Mouse (Mus musculus): Measurements from ENCODE around the gene Agmat.

The Agmat gene

DNA sequence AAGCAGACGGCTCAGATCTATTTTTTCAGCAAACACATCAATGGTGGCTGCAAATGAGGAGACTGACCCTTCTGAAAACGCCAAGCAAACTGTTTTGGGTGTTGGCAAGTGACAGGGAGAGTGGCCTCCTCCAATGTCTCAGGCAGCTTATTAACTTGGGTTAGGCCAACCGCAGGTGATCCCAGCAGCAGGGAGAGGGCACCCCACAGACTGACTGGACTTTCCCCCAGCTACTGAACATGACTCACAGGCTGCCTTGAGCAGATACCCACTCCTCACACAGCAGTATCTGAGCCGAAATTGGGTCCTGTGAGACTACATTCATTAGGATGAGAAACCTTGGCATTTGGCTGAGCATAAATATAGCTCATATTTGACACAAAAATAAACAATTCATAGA lies 14.5 kb downstream of the Agmat start:
- ChIA-PET CTCF (interaction anchor here in 2 of 4 experiments (0.6 to 1.5 kb wide), 2 partner anchors 9 to 32 kb away, joined by 3 to 5 read pairs; no protein-coding TSS in a partner anchor), POLR2A (interaction anchor here in 2 of 4 experiments (0.7 to 1.3 kb wide), 6 partner anchors 9 to 170 kb away, joined by 3 to 4 read pairs (median 3); partner anchors contain the start of gene Ddi2 (in 1 of the 2))

DNA sequence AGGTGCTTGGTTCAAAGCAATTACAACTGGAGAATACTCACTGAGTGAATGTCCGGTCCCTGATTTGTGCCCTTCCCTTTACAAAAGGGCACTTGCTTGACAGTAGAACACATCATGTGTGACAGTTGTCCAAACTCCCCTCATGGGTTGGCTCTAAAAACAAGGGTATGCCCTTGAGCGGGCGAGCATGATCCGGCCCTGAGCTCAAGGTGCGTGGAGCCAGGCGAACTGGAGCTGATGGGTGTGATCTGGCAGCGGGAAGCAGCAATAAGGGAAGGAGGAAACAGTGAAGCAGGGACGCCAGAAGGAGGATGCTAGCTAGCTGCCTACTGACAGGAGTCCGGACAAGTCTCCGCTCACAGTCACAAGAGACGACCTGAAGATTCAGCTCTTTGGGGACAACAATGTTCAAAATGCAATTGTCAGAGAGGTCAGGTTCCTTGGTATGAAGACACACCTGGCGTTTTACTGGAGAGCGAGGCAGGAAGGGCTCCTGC lies 15.7 kb downstream of the Agmat start:
- CTCF ChIA-PET: interaction anchor here in 2 of 4 experiments (0.5 to 1.3 kb wide), 3 partner anchors 11 to 488 kb away, joined by 3 to 4 read pairs (median 3); no protein-coding TSS in a partner anchor
- POLR2A ChIA-PET: interaction anchor here in 3 of 4 experiments (0.6 to 1.3 kb wide), 9 partner anchors 10 to 371 kb away, joined by 3 to 8 read pairs (median 3); partner anchors contain the start of genes Casp9 (in 1 of the 3) and Ddi2 (in 1 of the 3)

DNA sequence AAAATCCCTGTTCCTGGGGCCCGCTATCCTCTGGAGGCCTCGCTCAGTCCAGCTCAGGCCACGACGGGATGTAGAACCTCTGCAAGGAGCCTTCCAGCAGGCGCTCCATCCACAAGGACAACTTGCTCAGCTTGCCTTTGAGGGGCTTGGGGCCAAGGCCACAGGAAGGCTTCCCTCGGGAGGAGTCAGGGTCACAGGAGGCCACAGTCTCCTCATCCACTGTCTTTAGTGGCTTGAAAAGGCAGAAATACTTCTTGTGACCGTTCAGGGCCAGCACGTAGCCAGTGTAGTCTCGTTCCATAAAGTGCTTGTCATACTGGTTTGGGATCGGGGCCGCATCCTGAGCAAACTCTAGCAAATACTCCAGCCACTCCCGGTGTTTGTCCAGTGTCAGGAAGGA lies 17.0 kb downstream of the Agmat start:
- POLR2A ChIA-PET: no interaction called here
- CTCF ChIA-PET: no interaction called here

DNA sequence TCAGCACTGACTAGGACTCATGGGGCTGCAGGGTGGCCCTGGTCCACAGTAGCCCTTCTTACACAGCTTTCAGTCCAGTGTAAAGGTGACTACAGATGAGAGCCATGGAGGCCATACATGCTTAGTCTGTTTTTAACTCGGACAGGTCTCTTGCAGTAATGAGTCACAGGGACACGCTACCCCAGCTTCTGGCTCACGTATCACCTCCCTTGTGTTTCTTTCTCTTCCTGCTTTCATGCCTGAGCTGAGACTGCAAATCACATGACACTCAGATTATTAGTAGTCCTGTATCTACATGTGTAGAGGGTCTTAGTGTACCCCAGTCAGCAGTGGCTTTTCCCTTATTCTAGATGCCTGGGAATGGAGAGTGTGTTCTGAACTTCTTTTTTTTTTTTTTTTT lies 18.5 kb downstream of the Agmat start:
- ChIA-PET POLR2A (interaction anchor here in 1 of 4 experiments (0.6 to 1.1 kb wide), 6 partner anchors 12 to 190 kb away, joined by 3 to 7 read pairs (median 4); partner anchors contain the start of gene Casp9), CTCF (interaction anchor here in 2 of 4 experiments (0.6 to 1.3 kb wide), 4 partner anchors 8 to 1560 kb away, joined by 3 to 8 read pairs (median 3); no protein-coding TSS in a partner anchor)

DNA sequence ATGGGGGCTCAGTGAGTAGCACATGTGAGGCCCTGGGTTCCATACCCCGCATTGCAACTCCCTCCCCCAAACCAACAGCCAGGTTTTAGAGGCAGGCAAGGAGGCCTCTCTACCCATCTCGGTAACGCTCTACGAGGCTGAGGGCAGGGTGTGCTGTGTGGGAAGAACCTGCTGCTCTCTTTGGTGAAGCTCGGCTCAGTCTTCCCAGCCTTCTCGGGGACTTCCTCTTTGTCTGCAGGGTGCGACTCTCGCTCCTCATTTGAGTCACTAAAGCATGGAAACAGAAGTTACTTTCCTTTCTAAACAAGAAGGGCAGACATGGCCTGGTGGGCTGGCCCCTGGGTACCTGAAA lies 19.8 kb downstream of the Agmat start:
- POLR2A ChIA-PET: interaction anchor here in 1 of 4 experiments (0.6 to 1.2 kb wide), 2 partner anchors 18 to 94 kb away, joined by 3 read pairs; no protein-coding TSS in a partner anchor
- CTCF ChIA-PET: no interaction called here

DNA sequence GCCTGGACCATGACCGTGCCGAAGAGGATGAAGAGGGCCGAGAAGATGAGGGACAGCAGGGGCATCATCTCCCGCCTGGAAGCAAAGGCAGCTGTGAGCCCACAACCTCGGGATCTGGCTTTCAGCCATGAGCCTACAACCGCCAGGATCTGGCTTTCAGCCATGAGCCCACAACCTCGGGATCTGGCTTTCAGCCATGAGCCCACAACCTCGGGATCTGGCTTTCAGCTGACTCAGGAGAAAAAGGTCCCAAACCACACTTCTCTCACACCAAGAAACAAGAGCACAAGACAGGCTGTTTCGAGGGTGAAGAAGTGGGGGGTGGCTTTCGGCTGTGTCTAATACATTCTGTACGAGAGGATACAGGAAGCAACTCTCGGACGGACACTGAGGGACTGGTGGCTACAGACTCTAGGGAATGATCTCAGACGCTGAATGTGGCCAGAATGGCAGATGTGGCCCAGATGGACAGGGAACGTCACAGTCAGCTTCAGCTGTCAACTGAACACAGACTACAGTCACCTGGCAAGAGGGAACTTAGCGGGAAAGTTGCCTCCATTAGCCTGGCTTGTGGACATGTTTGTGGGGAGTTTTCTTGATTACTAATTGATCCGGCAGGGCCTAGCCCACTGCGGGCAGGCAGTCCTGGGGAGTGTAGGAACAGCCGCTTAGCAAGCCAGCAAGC lies 20.3 kb downstream of the Agmat start:
- ChIA-PET POLR2A (interaction anchor here in 1 of 4 experiments (0.6 to 1.2 kb wide), 2 partner anchors 17 to 94 kb away, joined by 3 read pairs; no protein-coding TSS in a partner anchor), CTCF (interaction anchor here in 1 of 4 experiments (0.6 kb wide), 1 partner anchor 264 kb away, joined by 3 read pairs; no protein-coding TSS in a partner anchor)

DNA sequence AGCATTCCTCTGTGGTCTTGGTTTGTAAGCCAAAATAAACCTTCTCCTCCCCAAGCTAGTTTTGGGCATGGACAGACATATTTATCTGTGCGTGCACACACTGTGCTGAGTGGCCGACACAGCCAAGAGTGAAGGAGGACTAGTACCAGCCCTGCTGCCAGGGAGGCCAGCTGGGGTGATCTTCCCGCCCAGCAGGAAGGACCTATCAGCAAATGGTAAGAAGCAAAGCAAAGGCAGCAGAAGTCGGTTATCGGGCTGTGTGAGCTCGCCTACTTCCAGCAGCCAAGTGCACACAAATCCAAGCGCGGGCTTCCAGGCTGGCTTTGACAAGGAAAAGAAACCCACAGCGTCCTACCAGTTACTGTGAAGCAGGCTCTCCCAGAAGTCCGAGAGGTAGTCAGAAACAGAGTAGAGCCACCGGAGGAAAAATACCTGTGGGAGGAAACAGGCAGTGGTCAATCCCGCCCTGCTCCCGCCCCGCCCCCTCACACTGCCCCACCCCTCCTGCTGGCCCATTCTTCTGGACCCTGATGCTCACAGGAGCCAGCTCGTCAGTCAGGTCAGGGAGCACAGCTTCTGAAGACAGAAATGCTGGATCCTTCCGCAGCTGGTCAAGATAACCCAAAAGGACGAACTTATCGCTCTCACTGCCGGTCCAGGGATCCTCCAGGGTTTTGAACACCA lies 21.0 kb downstream of the Agmat start:
- CTCF ChIA-PET: interaction anchor here in 2 of 4 experiments (0.6 kb wide), 2 partner anchors 265 to 356 kb away, joined by 3 to 6 read pairs; no protein-coding TSS in a partner anchor
- POLR2A ChIA-PET: interaction anchor here in 2 of 4 experiments (0.9 to 1.2 kb wide), 3 partner anchors 19 to 95 kb away, joined by 3 to 6 read pairs (median 3); no protein-coding TSS in a partner anchor

DNA sequence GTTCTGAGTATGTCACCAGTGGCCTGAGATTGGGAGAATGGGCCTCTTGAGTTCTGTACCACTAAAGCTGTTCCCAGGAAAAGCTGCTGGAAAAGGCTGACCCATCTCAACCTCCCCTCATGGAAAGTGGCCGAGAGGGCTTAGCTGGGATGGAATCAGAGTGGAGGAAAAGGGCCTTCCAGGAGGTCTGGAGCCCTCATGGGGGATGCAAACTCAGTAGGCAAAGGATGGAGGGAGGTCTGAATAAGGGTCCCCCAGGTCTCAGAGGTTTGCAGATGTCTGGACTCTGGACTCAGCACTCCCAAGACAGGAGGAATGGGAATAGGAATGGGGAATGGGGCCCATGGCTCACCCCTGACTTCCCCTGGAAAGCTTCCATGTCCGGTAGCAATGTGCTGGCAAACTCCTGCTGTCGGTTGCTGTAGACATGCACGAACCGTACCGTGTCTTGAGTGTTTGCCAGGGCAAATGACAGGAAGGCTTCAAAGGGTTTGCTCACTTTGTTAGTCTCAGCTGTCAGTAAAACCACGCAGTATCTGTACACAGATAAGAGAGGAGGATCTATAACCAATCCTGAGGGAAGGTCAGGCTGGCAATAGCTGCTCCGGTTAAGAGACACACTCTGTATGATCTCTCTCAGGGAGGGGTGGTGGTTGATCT lies 23.2 kb downstream of the Agmat start:
- POLR2A ChIA-PET: no interaction called here
- CTCF ChIA-PET: interaction anchor here in 1 of 4 experiments (1.3 kb wide), 1 partner anchor 14 kb away, joined by 3 read pairs; no protein-coding TSS in a partner anchor

DNA sequence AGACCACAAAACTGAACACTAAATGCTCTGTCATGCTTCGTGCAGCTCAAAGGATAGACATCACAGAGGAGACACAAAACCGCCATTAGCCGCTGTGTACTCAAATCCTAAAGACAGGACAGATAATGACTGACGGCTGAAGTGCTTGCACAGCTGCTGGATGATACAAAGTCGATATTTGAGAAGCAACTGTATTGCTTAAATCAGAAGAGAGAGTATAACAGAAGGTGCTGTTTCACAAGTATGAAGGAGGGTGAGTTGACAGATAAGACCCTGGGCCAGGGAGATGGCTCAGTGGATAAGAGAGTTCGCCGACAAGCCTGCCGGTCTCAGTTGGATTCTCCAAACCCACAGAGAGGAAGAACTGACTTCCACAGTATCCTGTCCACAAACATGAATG lies 25.4 kb downstream of the Agmat start:
- ChIA-PET POLR2A (interaction anchor here in 1 of 4 experiments (1.1 kb wide), 1 partner anchor 22 kb away, joined by 3 read pairs; the partner anchor contains the start of gene Casp9), CTCF (interaction anchor here in 2 of 4 experiments (1.0 to 1.1 kb wide), 2 partner anchors 19 to 303 kb away, joined by 5 read pairs; no protein-coding TSS in a partner anchor)

DNA sequence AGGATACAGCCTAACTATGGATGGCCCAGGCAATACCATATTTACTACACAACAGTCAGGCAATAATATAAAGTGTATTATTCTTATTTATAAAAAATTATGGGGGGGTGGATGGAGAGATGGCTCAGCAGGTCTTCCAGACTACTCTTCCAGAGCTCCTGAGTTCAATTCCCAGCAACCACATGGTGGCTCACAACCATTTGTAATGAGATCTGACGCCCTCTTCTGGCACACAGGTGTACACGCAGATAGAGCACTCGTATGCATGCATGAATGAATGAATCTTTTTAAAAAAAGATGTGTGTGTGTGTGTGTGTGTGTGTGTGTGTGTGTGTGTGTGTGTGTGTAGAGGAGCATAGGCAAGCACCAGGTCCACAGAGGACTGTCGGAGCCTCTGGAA lies 26.5 kb downstream of the Agmat start:
- ChIA-PET CTCF (interaction anchor here in 3 of 4 experiments (0.6 to 1.5 kb wide), 25 partner anchors 8 to 727 kb away, joined by 3 to 15 read pairs (median 4); partner anchors contain the start of genes Casp9 (in 1 of the 3) and Spata21 (in 1 of the 3)), POLR2A (interaction anchor here in 2 of 4 experiments (0.6 to 1.1 kb wide), 5 partner anchors 12 to 430 kb away, joined by 3 to 4 read pairs (median 3); partner anchors contain the start of gene Casp9 (in 1 of the 2))

DNA sequence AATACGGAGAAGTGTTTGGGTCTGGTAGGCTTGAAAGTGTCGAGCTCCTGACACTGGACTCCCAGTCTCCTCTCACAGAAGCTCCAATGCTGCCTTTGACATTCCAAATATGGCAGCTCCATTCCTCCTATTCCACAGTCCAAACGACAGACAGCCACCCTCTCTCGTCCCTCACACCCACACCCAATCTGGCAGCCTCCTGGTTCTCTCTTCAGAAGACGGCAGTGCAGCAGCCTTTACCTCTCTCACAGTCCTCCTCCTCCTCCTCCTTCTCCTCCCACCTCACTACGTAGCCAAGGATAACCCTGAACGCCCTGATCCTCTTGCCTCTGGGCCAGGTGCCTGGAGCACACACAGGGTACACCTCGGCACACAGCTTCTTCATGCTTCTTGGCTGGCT lies 33.4 kb downstream of the Agmat start:
- ChIA-PET CTCF (no interaction called here), POLR2A (interaction anchor here in 2 of 4 experiments (0.6 to 1.6 kb wide), 5 partner anchors 11 to 108 kb away, joined by 3 read pairs; partner anchors contain the start of genes Casp9 (in 2 of the 2) and Dnajc16 (in 1 of the 2))

DNA sequence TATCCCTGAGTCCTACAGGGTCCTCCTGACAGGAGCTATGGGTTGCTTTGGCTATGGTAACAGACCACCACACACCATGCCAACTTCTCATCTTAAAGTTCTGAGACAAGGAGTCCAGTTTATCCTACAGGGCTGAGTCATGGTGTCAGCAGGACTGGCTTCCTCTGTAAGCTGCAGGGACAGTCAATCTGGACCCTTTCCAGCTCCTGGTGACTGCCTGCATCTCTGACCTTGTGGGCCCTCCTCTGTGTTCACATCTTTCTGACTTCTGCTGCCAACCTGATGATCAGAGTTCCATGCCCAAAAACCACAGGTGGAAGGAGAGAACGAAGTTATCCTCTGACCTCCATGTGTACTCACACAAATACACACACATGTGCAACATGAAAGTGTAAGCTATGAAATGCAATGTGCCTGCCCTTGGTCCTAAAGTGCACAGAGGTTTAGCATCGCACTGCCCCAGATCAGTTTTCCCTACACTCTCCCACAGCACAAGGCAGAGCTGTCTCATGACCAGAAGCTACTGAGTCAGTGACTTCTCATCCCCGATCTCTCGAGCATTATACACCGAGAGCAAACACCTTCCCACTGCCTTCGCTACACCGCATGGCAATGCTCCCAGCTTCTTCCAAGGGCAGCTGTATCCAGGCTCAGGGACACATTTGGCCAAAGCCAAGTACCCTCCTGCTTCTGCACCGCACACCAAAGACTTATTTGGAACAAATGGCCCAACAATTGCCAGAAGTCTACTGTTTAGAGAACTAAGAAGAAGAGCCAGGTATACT lies 34.9 kb downstream of the Agmat start:
- ChIA-PET POLR2A (interaction anchor here in 3 of 4 experiments (0.6 to 1.8 kb wide), 6 partner anchors 12 to 146 kb away, joined by 3 to 7 read pairs (median 4); partner anchors contain the start of genes Casp9 (in 2 of the 3) and Ddi2 (in 1 of the 3)), CTCF (interaction anchor here in 2 of 4 experiments (0.6 to 1.5 kb wide), 2 partner anchors 218 to 351 kb away, joined by 3 read pairs; no protein-coding TSS in a partner anchor)

DNA sequence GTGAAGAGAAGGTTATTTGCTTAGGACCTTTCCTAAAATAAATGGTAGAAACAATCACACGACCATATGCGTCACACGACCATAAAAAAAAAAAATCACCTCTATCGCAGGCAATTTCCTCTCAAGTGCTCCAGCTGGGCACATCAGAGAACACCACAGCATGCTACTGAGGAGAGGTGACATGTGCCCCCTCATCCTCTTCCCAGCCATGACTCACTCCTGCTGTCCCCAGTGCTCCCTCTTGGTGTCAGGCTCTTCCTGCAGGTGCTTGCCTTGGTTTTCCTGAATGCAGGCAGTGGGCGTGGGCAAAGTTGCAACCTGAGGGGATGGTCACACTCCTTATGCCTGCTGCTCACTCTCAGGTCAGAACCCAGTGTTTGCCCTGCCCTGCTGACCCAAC lies 38.4 kb downstream of the Agmat start:
- ChIA-PET POLR2A (interaction anchor here in 2 of 4 experiments (1.2 to 1.7 kb wide), 5 partner anchors 9 to 286 kb away, joined by 3 to 4 read pairs (median 4); partner anchors contain the start of genes Agmat (in 1 of the 2) and Casp9 (in 1 of the 2)), CTCF (interaction anchor here in 2 of 4 experiments (0.6 to 1.1 kb wide), 4 partner anchors 9 to 35 kb away, joined by 3 to 4 read pairs (median 3); partner anchors contain the start of gene Casp9 (in 1 of the 2))

DNA sequence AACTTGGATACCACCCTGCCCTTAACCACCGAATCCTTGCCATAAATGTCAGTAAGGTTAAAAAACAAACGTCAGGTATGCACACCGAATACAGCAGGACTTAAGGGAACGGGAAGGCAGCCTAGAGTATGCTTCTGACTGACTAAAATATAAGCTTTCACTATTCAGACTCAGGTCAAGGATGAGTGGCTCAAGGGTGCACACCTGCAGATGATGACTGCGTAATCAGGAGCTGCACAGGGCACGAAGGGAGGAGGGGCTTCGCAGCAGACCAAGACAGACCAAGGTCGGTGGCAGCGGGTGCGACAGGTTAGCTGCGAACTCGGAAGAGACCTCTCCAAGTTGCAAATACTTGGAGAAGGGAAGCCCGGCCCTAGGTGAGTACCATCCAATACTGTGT lies 39.7 kb downstream of the Agmat start:
- ChIA-PET POLR2A (interaction anchor here in 2 of 4 experiments (0.8 to 1.7 kb wide), 2 partner anchors 13 to 18 kb away, joined by 3 read pairs; no protein-coding TSS in a partner anchor), CTCF (no interaction called here)

DNA sequence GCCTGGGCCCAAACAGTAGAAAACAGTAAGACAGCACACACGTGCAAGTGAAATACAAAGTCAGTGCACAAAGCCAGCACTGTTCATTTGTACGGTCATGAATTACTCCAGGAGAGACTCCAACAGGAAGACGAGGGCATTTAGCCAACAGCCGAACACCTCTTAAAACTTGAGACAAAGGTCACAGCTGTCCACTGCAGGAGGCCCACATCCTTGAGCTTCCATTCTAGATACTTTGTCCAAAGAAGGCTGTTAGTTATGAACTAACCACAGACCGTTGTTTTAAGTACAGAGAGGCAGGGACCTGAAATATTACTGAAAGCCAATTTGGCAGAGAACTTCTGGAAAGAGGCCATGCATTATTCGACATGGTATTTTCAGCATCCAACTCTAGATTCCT lies 40.6 kb downstream of the Agmat start:
- ChIA-PET POLR2A (interaction anchor here in 2 of 4 experiments (0.6 to 0.8 kb wide), 2 partner anchors 19 to 115 kb away, joined by 3 read pairs; no protein-coding TSS in a partner anchor), CTCF (no interaction called here)

DNA sequence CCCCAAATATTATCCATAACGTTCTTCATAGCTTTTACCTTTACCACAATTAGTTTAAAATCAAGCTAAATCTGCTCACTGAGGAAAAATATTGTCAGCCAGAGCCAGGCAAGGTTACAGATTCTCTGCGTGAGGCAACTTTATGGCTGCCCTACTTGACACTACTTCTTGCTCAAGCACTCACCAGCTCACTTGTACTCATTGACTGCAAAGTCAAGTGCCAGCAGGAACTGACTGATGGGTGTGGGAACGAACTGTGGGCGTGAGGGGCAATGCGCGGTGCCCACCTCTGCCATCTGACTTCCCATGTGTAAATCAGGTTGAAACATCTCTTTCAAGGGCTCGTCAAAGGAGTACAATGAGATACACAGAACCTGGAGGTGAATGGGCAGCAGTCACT lies 41.0 kb downstream of the Agmat start:
- ChIA-PET CTCF (no interaction called here), POLR2A (no interaction called here)
